Mouse (Mus musculus): ENCODE results near the gene Cwc25.

GRCm38 (mm10) chr11:97736645-97737044 lies 29.7 kb downstream of the Cwc25 start:
- TF ChIP-seq CTCF (IDR thresholded peaks at IDR 0.05; ENCODE audit: borderline replicate concordance, extremely low read depth, insufficient read depth, insufficient read length) (no peak), POLR2A (IDR thresholded peaks at IDR 0.05; ENCODE audit: borderline replicate concordance, extremely low read depth, insufficient read depth, insufficient read length, poor library complexity, severe bottlenecking) (no peak)

Data from brain, embryonic 14.5 days (tissue).